Mouse (Mus musculus): ENCODE measurements at regions not wholly inside any gene's neighbourhood (a gene's known extent, or its start where the extent isn't known, plus 50 kb on each side); places are given as distances from the start of the nearest gene placed in this dataset.

DNA sequence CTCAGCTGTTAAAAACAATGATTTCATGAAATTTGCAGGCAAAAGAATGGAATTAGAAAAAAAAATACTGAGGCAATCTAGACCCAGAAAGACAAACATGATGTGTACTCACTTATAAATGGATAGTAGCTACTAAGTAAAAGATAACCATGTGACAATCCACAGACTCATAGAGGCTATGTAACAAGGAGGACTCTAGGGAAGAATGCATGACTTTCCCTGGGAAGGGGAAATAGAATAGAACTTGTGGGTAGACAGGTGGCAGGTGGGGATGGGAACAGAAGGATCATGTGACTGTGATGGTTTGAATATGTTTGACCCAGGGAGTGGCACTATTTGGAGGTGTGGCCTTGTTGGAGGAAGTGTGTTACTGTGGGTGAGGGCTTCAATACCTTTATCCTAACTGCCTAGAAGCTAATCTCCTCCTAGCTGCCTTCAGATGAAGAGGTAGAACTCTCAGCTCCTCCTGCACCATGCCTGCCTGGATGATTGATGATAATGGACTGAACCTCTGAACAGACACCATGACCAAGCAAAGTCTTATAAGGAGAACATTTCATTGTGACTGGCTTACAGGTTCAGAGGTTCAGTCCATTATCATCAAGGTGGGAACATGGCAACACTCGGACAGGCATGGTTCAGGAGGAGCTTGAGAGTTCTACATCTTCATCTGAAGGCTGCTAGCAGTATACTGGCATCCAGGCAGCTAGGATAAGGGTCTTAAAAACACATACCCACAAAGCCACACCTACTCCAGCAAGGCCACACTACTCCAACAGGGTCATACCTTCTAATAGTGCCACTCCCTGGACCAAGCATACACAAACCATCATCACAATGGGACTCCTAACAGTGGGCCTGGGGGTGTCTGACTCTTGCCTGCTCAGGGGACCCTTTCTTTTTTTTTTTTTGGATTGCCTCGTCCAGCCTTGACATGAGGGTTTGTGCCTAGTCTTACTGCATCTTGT lies 183.6 kb downstream of the Ipo8 start:
- WGBS (ENCODE audit: insufficient replicate concordance) = 42% methylated on average over 2 of the region's 2 CpGs
- H3K36me3 ChIP-seq (ENCODE audit: control insufficient read depth, insufficient read depth) = no peaks in the 10 kb centered on the region
- ATAC-seq (ENCODE audit: low read depth) = peak; percentile 98
- H3K9ac ChIP-seq (ENCODE audit: low read depth, low read length) = no peak overlapping the region
- H3K9me3 ChIP-seq (replicated peaks; ENCODE audit: control insufficient read depth, low read length) = no peaks in the 10 kb centered on the region
- no peaks in the 10 kb centered on the region for H3K27me3 ChIP-seq (ENCODE audit: control insufficient read depth, insufficient read depth, low read depth, low read length)
- peaks cover 9% of the 10 kb centered on the region for H3K4me1 ChIP-seq (ENCODE audit: control insufficient read depth, low read depth, low read length)
- no peak overlapping the region for H3K4me2 ChIP-seq (ENCODE audit: low read depth, low read length)
- no peak overlapping the region for H3K4me3 ChIP-seq (ENCODE audit: low read depth, low read length)
- peak overlapping the region; percentile 77 for H3K27ac ChIP-seq (ENCODE audit: low read length)

DNA sequence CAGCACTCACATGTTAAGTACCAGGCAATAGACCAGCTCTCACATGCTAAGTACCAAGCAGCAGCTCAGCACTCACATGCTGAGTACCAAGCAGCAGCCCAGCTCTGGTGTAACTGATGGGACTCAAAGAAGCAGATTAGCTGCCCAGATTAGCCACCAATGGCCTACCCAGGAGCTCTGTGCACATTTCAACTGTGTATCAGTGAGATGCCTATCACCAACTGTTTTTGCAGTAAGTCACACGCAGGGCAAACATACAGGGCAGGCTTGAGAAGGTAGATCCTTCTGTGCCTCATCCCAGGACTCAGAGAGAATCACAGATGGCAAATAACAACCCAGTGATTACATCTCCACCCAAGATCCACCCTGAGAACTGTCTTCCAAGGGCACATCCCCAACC lies 190.7 kb downstream of the Ipo8 start:
- no peaks in the 10 kb centered on the region for H3K27me3 ChIP-seq (ENCODE audit: control insufficient read depth, insufficient read depth, low read depth, low read length)
- WGBS (ENCODE audit: insufficient replicate concordance) = 55% methylated on average over 1 of the region's 1 CpGs
- H3K4me3 ChIP-seq (ENCODE audit: low read depth, low read length) = no peak overlapping the region
- no peak overlapping the region for H3K27ac ChIP-seq (ENCODE audit: low read length)
- peaks cover 3% of the 10 kb centered on the region; the same call in 1 of the 2 replicates for H3K4me1 ChIP-seq (ENCODE audit: control insufficient read depth, low read depth, low read length)
- no peak overlapping the region for H3K4me2 ChIP-seq (ENCODE audit: low read depth, low read length)
- no peak overlapping the region for H3K9ac ChIP-seq (ENCODE audit: low read depth, low read length)
- no peaks in the 10 kb centered on the region for H3K36me3 ChIP-seq (ENCODE audit: control insufficient read depth, insufficient read depth)
- peak; percentile 47 for ATAC-seq (ENCODE audit: low read depth)
- H3K9me3 ChIP-seq (replicated peaks; ENCODE audit: control insufficient read depth, low read length) = no peaks in the 10 kb centered on the region

DNA sequence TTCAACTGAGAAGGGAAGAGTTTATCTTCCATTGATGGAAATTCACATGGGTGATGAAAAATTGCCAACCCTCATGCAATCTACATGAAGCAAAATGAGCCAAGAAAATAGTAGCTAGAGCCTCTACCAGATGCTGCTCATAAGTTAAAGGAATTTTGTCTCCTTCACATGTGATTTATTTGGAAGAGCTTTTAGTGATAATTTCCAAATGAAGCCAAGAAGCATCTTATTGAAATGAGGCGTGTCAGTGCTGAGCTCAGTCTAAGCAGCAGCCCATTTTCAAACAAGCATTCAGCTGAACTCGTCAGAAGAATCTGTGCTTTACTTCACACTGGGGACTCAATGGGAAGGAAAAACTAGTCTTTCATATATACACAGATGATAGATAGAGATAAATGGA lies 190.0 kb upstream of the Tmtc1 start:
- H3K9me3 ChIP-seq (replicated peaks; ENCODE audit: control insufficient read depth, low read length) = no peaks in the 10 kb centered on the region
- H3K27ac ChIP-seq (ENCODE audit: low read length) = no peak overlapping the region
- H3K4me3 ChIP-seq (ENCODE audit: low read depth, low read length) = no peak overlapping the region
- 80% methylated on average over 2 of the region's 2 CpGs for WGBS (ENCODE audit: insufficient replicate concordance)
- H3K27me3 ChIP-seq (ENCODE audit: control insufficient read depth, insufficient read depth, low read depth, low read length) = no peaks in the 10 kb centered on the region
- ATAC-seq (ENCODE audit: low read depth) = no peak
- H3K4me1 ChIP-seq (ENCODE audit: control insufficient read depth, low read depth, low read length) = peaks cover 2% of the 10 kb centered on the region; the same call in 1 of the 2 replicates
- no peak overlapping the region for H3K9ac ChIP-seq (ENCODE audit: low read depth, low read length)
- no peak overlapping the region for H3K4me2 ChIP-seq (ENCODE audit: low read depth, low read length)
- no peaks in the 10 kb centered on the region for H3K36me3 ChIP-seq (ENCODE audit: control insufficient read depth, insufficient read depth)

DNA sequence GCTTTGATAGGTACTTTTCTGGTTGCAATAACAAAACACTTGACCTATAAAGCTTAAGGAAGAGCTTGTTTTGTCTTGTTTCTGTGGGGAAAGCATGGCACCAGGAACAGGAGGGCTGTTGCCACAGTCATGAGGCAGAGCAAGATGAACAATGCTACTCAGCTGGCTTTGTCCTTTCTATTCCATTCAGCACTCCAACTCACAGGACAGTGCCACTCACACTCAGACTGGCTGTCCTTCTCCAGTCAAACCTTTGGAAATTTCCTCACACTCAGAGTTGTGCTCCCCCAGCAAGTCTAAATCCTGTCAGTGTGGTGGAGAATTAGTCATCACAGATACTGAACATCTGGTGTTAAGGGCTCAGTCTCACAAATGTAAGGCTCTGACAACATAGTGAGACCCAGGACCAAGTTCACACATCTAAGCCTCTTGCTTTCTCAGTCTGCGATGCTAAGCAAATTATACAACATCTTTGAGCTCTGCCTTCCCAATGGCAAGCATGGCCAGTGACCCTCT lies 183.0 kb upstream of the Tmtc1 start:
- H3K9ac ChIP-seq (ENCODE audit: low read depth, low read length) = no peak overlapping the region
- no peak overlapping the region for H3K27ac ChIP-seq (ENCODE audit: low read length)
- no peaks in the 10 kb centered on the region for H3K27me3 ChIP-seq (ENCODE audit: control insufficient read depth, insufficient read depth, low read depth, low read length)
- H3K4me2 ChIP-seq (ENCODE audit: low read depth, low read length) = no peak overlapping the region
- no peaks in the 10 kb centered on the region for H3K36me3 ChIP-seq (ENCODE audit: control insufficient read depth, insufficient read depth)
- no peak overlapping the region for H3K4me3 ChIP-seq (ENCODE audit: low read depth, low read length)
- no peaks in the 10 kb centered on the region for H3K9me3 ChIP-seq (replicated peaks; ENCODE audit: control insufficient read depth, low read length)
- no peak for ATAC-seq (ENCODE audit: low read depth)
- 90% methylated on average over 1 of the region's 1 CpGs for WGBS (ENCODE audit: insufficient replicate concordance)
- peaks cover 2% of the 10 kb centered on the region; the same call in 1 of the 2 replicates for H3K4me1 ChIP-seq (ENCODE audit: control insufficient read depth, low read depth, low read length)

DNA sequence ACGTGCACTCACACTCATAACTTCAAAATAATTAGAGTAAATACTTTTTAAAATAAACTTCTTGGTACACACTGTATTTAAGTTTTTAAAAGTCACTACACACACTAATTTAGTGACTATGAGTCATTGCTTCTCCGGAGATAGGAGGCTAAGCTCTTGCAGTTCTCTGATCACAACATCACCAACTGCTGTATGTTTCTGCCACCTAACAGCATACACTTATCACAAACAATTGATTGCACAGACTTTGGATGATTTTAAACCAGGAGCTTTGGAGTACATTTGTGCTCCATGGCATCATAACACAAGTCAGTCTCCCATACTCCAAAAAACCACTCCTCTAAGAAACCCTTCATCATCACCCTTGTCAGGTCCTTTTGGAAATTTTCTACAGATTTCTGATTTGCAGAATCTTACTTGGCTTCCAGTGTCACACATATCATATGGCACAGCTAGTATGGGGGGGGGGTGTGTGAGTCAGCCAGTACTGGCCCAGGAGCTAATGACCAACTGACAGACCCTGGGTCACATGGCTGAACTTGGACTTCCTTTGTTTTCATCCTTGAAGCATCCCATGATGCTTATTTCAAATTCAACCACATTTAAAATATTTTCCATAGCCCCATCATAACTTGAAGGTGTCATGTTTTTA lies 179.1 kb upstream of the Tmtc1 start:
- Histone ChIP-seq H3K27me3 (ENCODE audit: control insufficient read depth, insufficient read depth, low read depth, low read length) (no peaks in the 10 kb centered on the region), H3K27ac (ENCODE audit: low read length) (no peak overlapping the region), H3K4me1 (ENCODE audit: control insufficient read depth, low read depth, low read length) (peaks cover 21% of the 10 kb centered on the region), H3K9ac (ENCODE audit: low read depth, low read length) (no peak overlapping the region), H3K9me3 (replicated peaks; ENCODE audit: control insufficient read depth, low read length) (no peaks in the 10 kb centered on the region), H3K4me3 (ENCODE audit: low read depth, low read length) (no peak overlapping the region), H3K4me2 (ENCODE audit: low read depth, low read length) (no peak overlapping the region), H3K36me3 (ENCODE audit: control insufficient read depth, insufficient read depth) (no peaks in the 10 kb centered on the region)
- ATAC-seq (ENCODE audit: low read depth) = no peak
- 80% methylated on average over 2 of the region's 2 CpGs for WGBS (ENCODE audit: insufficient replicate concordance)

DNA sequence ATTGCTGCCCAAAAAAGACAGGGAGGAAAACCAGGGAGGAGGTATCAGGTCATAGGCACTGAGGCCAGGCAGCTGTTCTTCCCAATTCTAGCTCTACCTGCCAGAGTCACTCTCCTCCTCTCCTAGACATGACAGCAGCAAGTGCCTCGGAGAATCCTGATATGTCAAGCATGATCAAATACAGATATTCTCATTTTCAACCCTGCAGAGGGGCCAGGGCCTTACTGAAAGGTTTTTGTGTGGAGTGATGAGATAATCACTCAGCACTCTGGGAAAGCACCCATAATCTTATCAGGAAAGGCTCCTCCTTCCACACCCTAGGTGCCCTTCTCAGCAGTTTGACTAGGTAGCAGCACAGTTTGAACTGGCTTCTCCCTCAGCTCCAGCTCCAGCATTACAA lies 175.8 kb upstream of the Tmtc1 start:
- peak overlapping the region; percentile 50 for H3K4me2 ChIP-seq (ENCODE audit: low read depth, low read length)
- H3K4me3 ChIP-seq (ENCODE audit: low read depth, low read length) = 0 out of 2 replicates have a peak overlapping the region, but pooled peaks have one; percentile 10
- peak; percentile 95 for ATAC-seq (ENCODE audit: low read depth)
- peaks cover 32% of the 10 kb centered on the region for H3K4me1 ChIP-seq (ENCODE audit: control insufficient read depth, low read depth, low read length)
- no peaks in the 10 kb centered on the region for H3K9me3 ChIP-seq (replicated peaks; ENCODE audit: control insufficient read depth, low read length)
- no peaks in the 10 kb centered on the region for H3K36me3 ChIP-seq (ENCODE audit: control insufficient read depth, insufficient read depth)
- H3K27me3 ChIP-seq (ENCODE audit: control insufficient read depth, insufficient read depth, low read depth, low read length) = no peaks in the 10 kb centered on the region
- peak overlapping the region; percentile 70 for H3K27ac ChIP-seq (ENCODE audit: low read length)
- H3K9ac ChIP-seq (ENCODE audit: low read depth, low read length) = peak overlapping the region; percentile 56
- 13% methylated on average over 1 of the region's 1 CpGs for WGBS (ENCODE audit: insufficient replicate concordance)

DNA sequence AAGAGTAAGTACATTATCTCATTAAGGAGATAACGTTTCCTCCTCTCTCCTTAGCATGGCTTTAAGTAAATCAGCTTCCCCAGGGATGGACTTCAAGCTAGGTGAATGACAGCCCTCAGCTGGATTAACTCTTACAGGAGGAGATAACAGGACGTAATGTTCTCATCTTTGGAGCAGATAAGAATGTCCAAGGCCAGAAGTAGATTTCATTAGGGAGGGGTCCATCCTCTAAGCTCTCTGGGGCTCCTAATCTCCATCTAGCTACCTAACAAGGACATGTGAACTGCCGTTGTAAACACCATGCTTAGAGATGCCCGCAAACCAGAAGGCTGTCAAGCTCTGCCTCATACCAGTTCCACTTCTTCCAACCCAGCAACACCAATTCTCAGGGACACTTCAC lies 171.7 kb upstream of the Tmtc1 start:
- ATAC-seq (ENCODE audit: low read depth) = peak; percentile 41
- Histone ChIP-seq H3K4me1 (ENCODE audit: control insufficient read depth, low read depth, low read length) (peaks cover 29% of the 10 kb centered on the region), H3K4me2 (ENCODE audit: low read depth, low read length) (peak overlapping the region; percentile 42), H3K9ac (ENCODE audit: low read depth, low read length) (peak overlapping the region; percentile 9), H3K36me3 (ENCODE audit: control insufficient read depth, insufficient read depth) (no peaks in the 10 kb centered on the region), H3K9me3 (replicated peaks; ENCODE audit: control insufficient read depth, low read length) (no peaks in the 10 kb centered on the region), H3K27me3 (ENCODE audit: control insufficient read depth, insufficient read depth, low read depth, low read length) (no peaks in the 10 kb centered on the region), H3K27ac (ENCODE audit: low read length) (peak overlapping the region; percentile 13), H3K4me3 (ENCODE audit: low read depth, low read length) (no peak overlapping the region)
- WGBS (ENCODE audit: insufficient replicate concordance) = 10% methylated on average over 4 of the region's 4 CpGs

DNA sequence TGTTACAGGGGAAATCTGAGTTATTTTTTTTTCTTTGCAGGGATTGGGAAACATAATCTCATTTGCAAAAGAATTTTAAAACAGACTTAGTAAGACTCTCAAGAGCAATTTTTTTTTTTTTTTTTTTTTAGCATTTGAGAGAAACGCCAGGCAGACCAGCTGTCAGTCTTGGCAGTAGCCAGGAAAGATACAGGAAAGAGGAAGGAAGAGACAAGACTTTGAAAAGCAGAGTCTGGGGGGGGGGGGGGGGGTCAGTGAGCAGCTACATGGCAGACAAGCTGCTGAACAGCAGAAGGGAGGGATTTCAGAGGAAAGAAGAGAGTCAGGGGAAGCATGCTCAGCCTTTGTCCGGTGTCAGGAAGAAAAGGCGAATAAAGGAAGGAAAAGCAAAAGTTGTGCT lies 171.3 kb upstream of the Tmtc1 start:
- H3K27me3 ChIP-seq (ENCODE audit: control insufficient read depth, insufficient read depth, low read depth, low read length) = no peaks in the 10 kb centered on the region
- H3K4me2 ChIP-seq (ENCODE audit: low read depth, low read length) = peak overlapping the region; percentile 42
- peaks cover 24% of the 10 kb centered on the region for H3K4me1 ChIP-seq (ENCODE audit: control insufficient read depth, low read depth, low read length)
- no peak overlapping the region for H3K4me3 ChIP-seq (ENCODE audit: low read depth, low read length)
- H3K9ac ChIP-seq (ENCODE audit: low read depth, low read length) = peak overlapping the region; percentile 9
- ATAC-seq (ENCODE audit: low read depth) = no peak
- peak overlapping the region; percentile 13 for H3K27ac ChIP-seq (ENCODE audit: low read length)
- 8% methylated on average over 3 of the region's 3 CpGs for WGBS (ENCODE audit: insufficient replicate concordance)
- no peaks in the 10 kb centered on the region for H3K36me3 ChIP-seq (ENCODE audit: control insufficient read depth, insufficient read depth)
- H3K9me3 ChIP-seq (replicated peaks; ENCODE audit: control insufficient read depth, low read length) = no peaks in the 10 kb centered on the region

DNA sequence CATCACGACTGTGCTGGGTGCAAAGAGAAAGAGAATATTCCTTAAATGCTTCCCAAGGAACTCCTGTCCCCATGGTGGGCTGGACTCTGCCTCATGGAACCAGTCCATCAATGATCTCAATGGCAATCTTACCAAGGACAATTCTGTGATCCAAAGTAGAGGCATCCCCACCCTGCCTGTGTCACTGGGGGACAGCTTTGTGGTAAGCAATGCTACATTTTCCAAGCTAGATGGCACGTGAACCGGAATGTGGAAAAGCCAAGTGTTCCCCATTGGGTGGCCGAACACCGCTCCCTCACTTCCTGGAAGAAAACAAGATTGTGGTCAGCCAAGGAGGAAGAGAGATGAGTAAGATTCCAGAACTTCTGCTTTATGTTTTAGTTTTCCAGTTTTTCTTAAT lies 164.7 kb upstream of the Tmtc1 start:
- Histone ChIP-seq H3K9me3 (replicated peaks; ENCODE audit: control insufficient read depth, low read length) (no peaks in the 10 kb centered on the region), H3K27ac (ENCODE audit: low read length) (no peak overlapping the region), H3K9ac (ENCODE audit: low read depth, low read length) (no peak overlapping the region), H3K4me2 (ENCODE audit: low read depth, low read length) (no peak overlapping the region), H3K27me3 (ENCODE audit: control insufficient read depth, insufficient read depth, low read depth, low read length) (no peaks in the 10 kb centered on the region), H3K4me3 (ENCODE audit: low read depth, low read length) (no peak overlapping the region), H3K4me1 (ENCODE audit: control insufficient read depth, low read depth, low read length) (peaks cover 11% of the 10 kb centered on the region), H3K36me3 (ENCODE audit: control insufficient read depth, insufficient read depth) (no peaks in the 10 kb centered on the region)
- no peak for ATAC-seq (ENCODE audit: low read depth)
- 64% methylated on average over 5 of the region's 5 CpGs for WGBS (ENCODE audit: insufficient replicate concordance)
